Mouse (Mus musculus) layer of hippocampus, adult 9-10 months (tissue): Measurements from ENCODE around the gene Chn2.
"Not testable (repeated sequence)": the region's sequence is repeated elsewhere in the genome, so short reads cannot be mapped to it uniquely, and the experiment has no call there.

Experiments
- DNase-seq: peaks from one replicate; pipeline ENCODE4 v3.0.0; 2022; ENCODE audit warnings: low spot score

Gene Chn2

DNA sequence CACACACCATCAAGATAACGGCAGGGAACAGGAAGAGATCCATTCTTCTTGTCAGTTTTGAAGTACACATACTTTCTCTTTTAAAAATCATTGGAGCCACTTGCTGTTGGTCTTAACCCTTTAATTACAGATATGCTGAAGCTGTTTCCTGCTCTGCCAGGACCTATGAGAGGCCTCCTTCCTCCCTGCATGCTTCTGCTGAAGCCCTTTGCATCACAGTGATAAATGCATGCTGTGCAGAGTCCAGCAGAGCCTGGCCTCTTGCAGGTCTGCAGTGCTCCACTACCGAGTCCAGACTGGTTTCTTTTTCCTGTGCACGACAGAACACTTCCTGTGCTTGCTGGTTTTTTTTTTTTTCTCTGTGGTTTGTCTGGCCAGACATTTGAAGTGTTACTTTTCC is 119.0 kb downstream of the Chn2 start:
- DNase-seq = no peak

- DNase-seq = no peak
Measured at GRCm38 (mm10) chr6:54160677-54161076, 121.3 kb downstream of the Chn2 start.

- DNase-seq = no peak
Measured at GRCm38 (mm10) chr6:54161246-54161645, 121.9 kb downstream of the Chn2 start.

- no peak for DNase-seq
Measured at GRCm38 (mm10) chr6:54162321-54162720, 123.0 kb downstream of the Chn2 start.

GRCm38 (mm10) chr6:54162786-54163185 is 123.4 kb downstream of the Chn2 start:
- DNase-seq = no peak

- DNase-seq = no peak
Measured at GRCm38 (mm10) chr6:54163702-54164101, 124.3 kb downstream of the Chn2 start.

GRCm38 (mm10) chr6:54164777-54165176 is 125.4 kb downstream of the Chn2 start:
- DNase-seq = no peak

GRCm38 (mm10) chr6:54165246-54165645 is 125.9 kb downstream of the Chn2 start:
- no peak for DNase-seq

- DNase-seq = no peak
Measured at GRCm38 (mm10) chr6:54165863-54166262, 126.5 kb downstream of the Chn2 start.

DNA sequence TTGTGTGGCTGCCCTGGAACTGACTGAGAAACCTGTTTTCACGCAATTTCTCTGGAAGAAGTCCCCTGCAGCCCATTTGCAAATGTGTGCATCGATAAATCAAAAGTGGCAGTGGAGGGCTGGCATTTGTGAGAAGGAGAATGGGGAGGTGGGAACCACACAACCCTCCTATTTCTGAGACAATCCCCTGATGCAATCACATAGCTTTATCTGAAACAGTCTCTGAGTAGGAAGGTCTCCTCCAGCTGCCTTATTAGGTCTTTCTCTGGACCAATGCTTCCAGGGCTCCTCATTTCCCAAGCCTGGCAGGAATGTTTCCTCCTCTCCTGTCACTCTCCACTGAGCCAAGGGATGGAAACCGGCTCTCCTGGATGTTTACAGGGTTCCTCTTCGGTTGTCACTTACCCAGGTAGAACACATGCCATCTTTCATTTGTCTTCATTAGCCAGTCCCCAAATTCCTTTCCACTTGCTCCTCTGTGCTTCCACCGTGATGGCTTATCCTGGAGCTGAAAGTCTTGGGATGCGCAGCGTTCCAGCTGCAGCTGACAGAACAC is 127.7 kb downstream of the Chn2 start:
- no peak for DNase-seq

DNA sequence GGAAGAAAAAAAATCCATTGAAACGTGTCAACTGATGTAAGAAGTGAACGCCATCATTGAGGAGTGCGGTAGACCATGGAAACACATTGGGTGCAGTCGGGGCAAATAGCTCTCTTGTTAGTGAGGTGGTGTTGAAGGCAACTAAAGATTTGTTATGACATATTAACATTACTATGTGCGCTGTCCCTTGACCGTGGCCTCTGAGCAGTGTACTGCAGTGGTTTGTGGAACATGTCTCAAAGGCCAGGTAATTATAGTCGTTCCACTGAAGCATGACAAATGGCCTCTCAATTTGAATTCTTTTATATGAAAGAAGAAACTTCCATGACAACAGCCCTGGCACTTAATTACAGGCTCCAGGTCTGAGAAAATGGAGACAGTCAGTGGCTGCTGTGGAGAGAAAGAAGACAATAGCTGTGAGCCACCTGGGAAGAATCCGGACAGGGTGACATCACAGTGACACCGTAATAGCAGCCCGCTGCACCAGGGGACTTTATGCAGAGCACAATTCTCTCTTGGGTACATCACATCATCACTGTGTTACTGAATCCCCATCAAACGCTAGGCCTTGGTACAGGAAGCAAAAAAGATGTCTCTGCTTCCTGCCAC is 131.0 kb downstream of the Chn2 start:
- no peak for DNase-seq

DNA sequence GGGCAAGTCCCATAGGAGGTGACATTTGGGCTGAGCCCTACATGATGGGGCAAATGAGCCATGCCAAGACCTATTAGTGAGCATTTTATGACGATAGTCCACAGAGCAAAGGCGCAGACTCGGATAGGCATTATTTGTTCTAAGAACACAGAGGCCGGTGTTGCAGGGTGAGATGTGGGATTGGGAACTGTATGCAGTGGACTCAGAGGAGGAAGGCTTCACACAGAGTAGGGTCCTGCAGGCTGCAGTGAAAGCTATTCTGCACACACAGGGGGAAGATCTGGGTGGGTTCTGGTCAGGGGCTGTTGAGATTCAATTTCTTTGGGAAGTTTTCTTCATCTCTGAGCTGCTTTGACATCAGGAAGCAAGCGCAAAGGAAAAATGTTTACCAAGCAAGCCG is 132.0 kb downstream of the Chn2 start:
- no peak for DNase-seq

DNA sequence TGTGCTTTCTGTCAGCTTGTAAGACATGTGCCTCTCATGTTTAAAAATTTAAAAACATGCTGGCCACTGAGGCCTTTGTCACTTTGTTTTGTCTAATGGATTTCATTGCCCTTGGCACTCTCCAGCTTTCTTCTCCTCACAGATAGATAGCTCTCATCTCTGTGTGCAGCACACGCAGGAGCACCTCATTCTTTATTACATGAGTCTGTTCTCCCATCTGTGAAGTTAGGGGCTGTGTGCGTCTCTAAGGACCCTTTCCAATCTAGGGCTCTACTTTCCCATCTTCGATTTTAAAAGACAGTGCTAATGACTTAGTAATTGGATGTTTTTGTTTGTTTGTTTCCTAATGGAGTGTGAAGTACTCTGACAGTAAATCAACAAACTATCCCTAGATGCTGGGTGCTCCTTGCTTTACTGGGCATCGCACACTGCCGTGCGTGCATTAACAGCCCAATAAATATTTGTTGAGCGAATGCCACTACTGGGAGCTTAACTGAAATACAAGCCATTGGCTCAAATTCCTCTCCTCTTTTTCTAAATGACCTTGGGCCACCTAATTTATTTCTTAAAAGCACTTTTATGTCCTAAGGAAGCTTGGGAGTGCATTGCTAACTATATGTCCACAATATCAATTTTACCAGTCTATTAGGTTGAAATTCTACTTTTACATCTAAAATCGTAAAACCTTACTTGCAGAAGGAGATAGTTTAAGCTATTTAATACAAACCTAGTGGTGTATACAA is 136.3 kb downstream of the Chn2 start:
- DNase-seq = no peak

DNA sequence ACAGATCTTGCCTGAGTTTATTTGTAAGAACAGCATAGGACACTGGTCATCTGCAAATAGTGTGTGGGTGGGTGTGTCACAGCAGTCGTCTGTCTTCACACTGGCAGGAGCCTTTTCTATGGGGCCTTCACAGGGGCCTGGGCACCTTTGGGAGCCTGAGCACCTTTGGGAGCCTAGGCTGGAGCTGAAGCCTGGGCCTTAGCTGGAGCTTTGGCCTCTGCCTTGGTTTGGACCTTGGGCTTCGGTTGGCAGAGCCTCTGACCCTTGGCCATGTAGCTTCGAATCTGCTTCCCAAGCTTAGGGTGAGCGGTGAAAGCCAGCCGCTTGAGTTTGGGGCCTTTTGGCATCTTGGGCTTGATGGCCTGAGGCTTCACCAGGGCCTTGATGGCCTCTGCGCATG is 137.7 kb downstream of the Chn2 start:
- not testable (repeated sequence) for DNase-seq

- DNase-seq = no peak
Measured at GRCm38 (mm10) chr6:54179056-54179873, 139.9 kb downstream of the Chn2 start.

DNA sequence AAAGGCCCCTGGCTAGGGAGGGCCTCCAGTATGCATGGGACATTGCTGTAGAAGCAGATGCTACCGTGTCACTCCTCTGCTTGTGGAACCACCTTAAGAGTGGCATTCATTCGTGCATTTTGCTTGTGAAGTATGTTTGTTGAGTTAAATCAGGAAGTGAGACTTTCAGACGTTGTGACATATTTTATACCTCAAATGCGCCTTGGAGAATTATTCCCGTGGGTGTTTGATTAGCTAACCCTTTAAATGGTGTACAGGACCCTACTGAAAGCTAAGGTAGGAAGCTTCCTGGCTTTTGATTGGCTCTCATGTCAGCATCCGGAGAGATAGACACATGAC is 140.5 kb downstream of the Chn2 start:
- DNase-seq = no peak

DNA sequence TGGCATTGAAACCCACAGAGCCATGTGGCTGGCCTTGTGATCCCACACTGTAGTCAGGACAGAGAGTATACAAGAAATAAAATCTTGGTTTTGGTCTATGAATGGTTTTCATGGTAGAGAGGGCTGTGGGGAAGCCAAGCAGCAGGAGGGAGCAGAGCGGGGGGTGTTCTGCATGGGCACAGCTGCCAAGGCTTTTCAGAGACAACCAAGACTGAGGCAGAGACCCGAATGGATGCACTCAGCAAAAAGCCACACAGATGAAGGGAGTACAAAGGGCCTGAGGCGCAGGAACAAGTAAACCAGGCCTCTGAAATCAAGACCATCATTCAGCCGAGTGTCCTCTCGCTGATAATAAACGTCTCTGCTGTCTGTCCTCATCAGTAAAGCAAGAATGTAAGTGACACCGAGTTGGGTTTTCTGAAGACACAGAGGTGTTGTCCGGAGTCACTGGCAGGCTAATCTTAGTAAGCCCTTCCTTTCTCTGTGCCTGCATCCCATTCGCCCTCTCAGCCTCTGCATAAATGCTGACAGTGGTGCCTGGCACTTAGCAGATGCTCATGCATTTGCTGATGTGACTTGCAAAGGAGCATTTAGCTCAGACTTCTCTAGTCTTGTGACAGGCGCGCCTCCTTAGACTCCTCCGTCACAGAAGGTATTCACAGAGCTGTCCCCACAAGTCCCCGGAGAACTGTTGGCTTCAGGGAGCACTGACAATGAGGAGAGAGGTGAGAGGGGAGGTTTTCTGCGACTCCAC is 144.6 kb downstream of the Chn2 start:
- DNase-seq = no peak

GRCm38 (mm10) chr6:54193631-54194305 is 154.4 kb downstream of the Chn2 start:
- no peak for DNase-seq

GRCm38 (mm10) chr6:54197821-54198412 is 158.6 kb downstream of the Chn2 start:
- no peak for DNase-seq

DNA sequence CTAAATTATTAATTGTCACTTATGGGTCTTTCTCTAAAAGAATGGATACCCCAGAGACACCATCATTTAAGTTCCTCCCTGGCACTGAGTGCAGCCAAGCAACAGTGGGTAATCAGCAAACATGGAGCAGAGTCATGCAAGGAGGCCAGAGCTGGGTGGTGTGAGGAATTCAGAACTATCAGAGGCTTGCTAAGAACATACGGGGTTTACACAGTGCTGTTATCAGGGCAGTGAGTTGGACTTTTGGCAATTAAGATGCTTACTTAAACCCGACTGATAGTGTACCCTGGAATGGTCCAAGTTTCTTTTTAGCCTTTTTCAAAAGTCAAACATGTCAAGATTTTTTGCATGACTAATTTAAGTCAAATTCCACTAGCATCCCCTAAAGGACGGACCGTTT is 160.2 kb downstream of the Chn2 start:
- no peak for DNase-seq
